Mouse (Mus musculus) liver, adult 2 months (tissue): Measurements from ENCODE around the gene Foxk2.

Experiments
- CTCF ChIP-seq: fragments of 200-500 bp; IDR thresholded peaks from 2 replicates; pipeline ENCODE4 v1.5.1; 2011; ENCODE audit warnings: low read depth, low read length, control low read depth
- POLR2A ChIP-seq: fragments of 200-500 bp; IDR thresholded peaks from 2 replicates; pipeline ENCODE4 v1.6.1; 2011; ENCODE audit warnings: low read length, control low read depth; ENCODE audit not compliant: insufficient read depth; ENCODE audit errors: extremely low read depth

DNA sequence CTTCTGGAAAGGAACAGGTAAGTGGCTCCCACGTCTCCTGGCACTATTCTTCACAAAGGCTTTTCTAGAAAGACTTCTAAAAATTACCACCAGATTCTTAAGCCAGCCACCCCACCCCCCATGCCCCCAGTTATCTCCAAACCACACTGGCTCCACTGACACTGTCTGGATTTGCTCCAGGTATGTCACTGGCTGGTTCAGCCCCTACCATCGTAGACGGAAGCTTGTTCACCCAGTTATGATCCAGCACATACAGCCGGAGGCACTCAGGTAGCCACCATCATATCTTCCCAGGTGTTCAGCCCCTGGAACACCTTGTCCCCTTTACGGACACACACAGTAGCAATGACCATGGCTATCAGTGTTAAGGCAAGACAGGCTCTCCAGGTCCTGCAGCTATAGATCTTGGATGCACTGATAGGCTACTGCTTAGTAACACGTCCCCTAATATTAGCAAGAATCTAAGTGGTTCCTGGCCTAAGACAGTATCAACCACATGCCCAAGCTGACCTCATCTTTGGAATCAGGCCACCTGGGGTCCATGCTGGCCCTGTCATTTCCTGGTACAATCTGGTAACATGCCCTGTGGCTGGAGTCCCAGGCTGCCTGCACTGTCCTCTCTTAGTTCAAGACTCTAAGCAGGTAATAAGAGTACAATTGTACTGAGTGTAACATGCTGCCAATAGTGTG lies 38.3 kb upstream of the Foxk2 start:
- TF ChIP-seq CTCF = no peak
- TF ChIP-seq POLR2A = no peak
